Mouse (Mus musculus) heart, embryonic 10.5 days (tissue): ENCODE measurements around the gene Lime1. TPM values are rescaled to one million over a fixed set of nuclear protein-coding genes. Genes with fewer than 3 reads are reported as not detected.

Source experiments
- DNase-seq: peaks from one replicate; pipeline ENCODE4 v3.0.0-alpha.2; 2017; ENCODE audit warnings: low spot score
- H3K27ac ChIP-seq: fragments of 300-500 bp; sonication (generic); 2 replicates; pipeline ENCODE4 v1.5.1; 2016; ENCODE audit warnings: mild to moderate bottlenecking
- H3K27me3 ChIP-seq: fragments of 300-500 bp; sonication (generic); 2 replicates; pipeline ENCODE4 v1.6.1; 2016; ENCODE audit warnings: mild to moderate bottlenecking; ENCODE audit not compliant: poor library complexity, insufficient read depth, severe bottlenecking
- H3K36me3 ChIP-seq: fragments of 300-500 bp; sonication (generic); 2 replicates; pipeline ENCODE4 v1.6.1; 2016; ENCODE audit warnings: mild to moderate bottlenecking, moderate library complexity
- H3K4me1 ChIP-seq: fragments of 300-500 bp; sonication (generic); 2 replicates; pipeline ENCODE4 v1.6.1; 2016; ENCODE audit warnings: mild to moderate bottlenecking
- H3K4me3 ChIP-seq: fragments of 300-500 bp; sonication (generic); 2 replicates; pipeline ENCODE4 v1.5.1; 2016; ENCODE audit warnings: mild to moderate bottlenecking, moderate library complexity
- H3K9me3 ChIP-seq: fragments of 300-500 bp; sonication (generic); 2 replicates; pipeline ENCODE4 v1.6.1; 2016; ENCODE audit warnings: mild to moderate bottlenecking, moderate library complexity
- WGBS: fragments of 180-500 bp; shearing (Covaris S2); methylation state at CpG from one replicate; pipeline ENCODE4 v1.1.7; 2016; 5-methylcytosine and 5-hydroxymethylcytosine counted together
- polyA plus RNA-seq: library from polyadenylated mRNA; unstranded; fragments of >200 nt; fragmentation: Nextera tagmentation; extraction: Ambion mirVana; gene quantifications from 2 replicates; pipeline ENCODE4 v1.2.1, GENCODE M21; 2016

The Lime1 gene
- 16.5 and 20.5 TPM in 2 replicates for polyA plus RNA-seq

- no peaks in the 10 kb centered on the region; the same call in 1 of the 2 replicates for H3K4me1 ChIP-seq
- H3K27me3 ChIP-seq: no peaks in the 10 kb centered on the region
- H3K4me3 ChIP-seq: no peak within 1 kb of the TSS
- 93% methylated on average over 12 of the region's 12 CpGs for WGBS
- H3K27ac ChIP-seq: no peak within 1 kb of the TSS
- DNase-seq: no peak
- peaks cover 67% of the 10 kb centered on the region for H3K36me3 ChIP-seq
- H3K9me3 ChIP-seq: no peaks in the 10 kb centered on the region
Measured at GRCm38 (mm10) chr2:181379778-181380177, at the start of gene Lime1. Lime1 (plus strand) TSS chr2:181380078.

GRCm38 (mm10) chr2:181332542-181332941 is 47.3 kb upstream of the Lime1 start:
- H3K27ac ChIP-seq: no peak overlapping the region
- no peaks in the 10 kb centered on the region for H3K27me3 ChIP-seq
- no peak overlapping the region for H3K4me3 ChIP-seq
- DNase-seq: no peak
- H3K36me3 ChIP-seq: peaks cover 84% of the 10 kb centered on the region
- no peaks in the 10 kb centered on the region for H3K9me3 ChIP-seq
- no peaks in the 10 kb centered on the region for H3K4me1 ChIP-seq

DNA sequence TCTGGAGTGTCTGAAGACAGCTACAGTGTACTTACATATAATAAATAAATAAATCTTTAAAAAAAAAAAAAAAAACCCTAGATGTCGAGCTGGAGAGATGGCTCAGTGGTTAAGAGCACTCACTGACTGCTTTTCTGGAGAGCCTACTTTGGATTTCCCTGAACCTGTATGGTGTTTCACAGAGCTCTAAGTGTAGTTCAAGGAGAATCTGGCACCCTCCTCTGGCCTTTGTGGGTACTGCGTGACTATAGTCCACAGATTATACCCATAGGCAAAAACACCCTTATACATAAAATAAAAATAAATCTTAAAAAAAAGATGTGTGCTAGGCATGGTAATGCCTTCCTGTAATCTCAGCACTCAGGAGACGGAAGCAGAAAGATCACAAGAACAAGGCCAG is 45.9 kb upstream of the Lime1 start:
- peaks cover 82% of the 10 kb centered on the region for H3K36me3 ChIP-seq
- no peak overlapping the region for H3K4me3 ChIP-seq
- H3K9me3 ChIP-seq: no peaks in the 10 kb centered on the region
- no peak overlapping the region for H3K27ac ChIP-seq
- H3K27me3 ChIP-seq: no peaks in the 10 kb centered on the region
- no peaks in the 10 kb centered on the region for H3K4me1 ChIP-seq
- DNase-seq: no peak
- WGBS: 71% methylated on average over 3 of the region's 3 CpGs

DNA sequence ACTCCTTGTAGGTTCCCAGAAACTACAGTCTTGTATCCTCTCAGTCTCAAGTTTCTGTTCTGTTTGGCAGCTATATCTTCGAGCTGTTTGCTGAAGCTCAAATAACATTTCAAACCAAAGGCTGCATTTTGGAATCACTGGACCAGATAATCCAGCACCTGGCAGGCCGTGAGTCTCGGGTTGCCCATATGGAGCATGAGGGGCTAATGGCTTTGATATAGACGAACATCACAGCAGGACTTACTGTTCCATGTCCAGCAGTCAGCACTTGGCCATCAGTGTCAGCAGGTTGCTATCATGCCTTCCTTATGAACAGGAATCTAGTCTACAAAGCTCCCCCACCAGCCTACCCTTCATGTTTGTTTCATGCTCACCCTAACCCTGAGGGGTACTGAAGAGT is 39.5 kb upstream of the Lime1 start:
- Histone ChIP-seq H3K27ac (no peak overlapping the region), H3K9me3 (no peaks in the 10 kb centered on the region), H3K36me3 (peaks cover 90% of the 10 kb centered on the region), H3K4me1 (no peaks in the 10 kb centered on the region), H3K4me3 (no peak overlapping the region), H3K27me3 (no peaks in the 10 kb centered on the region)
- no peak for DNase-seq
- 88% methylated on average over 4 of the region's 4 CpGs for WGBS

- no peak overlapping the region for H3K27ac ChIP-seq
- H3K9me3 ChIP-seq: no peaks in the 10 kb centered on the region
- H3K27me3 ChIP-seq: no peaks in the 10 kb centered on the region
- peaks cover 90% of the 10 kb centered on the region for H3K36me3 ChIP-seq
- H3K4me1 ChIP-seq: no peaks in the 10 kb centered on the region
- DNase-seq: no peak
- WGBS: 82% methylated on average over 6 of the region's 6 CpGs
- H3K4me3 ChIP-seq: no peak overlapping the region
Measured at GRCm38 (mm10) chr2:181342766-181343165, 37.1 kb upstream of the Lime1 start.

DNA sequence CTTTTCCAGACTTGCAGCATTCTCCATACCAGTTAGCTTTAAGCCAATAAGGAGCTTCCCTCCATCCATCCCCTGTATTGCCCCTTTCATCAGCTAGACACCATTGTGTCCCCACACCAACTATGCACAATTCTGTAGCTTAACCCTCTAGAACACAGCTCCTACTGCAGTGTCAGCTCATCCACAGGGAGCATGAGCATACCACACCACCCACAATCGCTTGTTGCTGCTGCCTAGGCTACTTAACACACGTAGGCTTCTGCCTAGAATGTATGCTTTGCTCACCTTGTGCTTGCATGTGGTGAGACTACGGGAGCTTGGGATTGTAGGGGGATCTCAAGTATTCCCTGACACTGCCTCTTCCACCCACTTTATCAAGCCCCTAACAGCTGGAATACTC is 23.1 kb upstream of the Lime1 start:
- no peak for DNase-seq
- 83% methylated on average over 3 of the region's 3 CpGs for WGBS
- H3K4me3 ChIP-seq: no peak overlapping the region
- H3K27me3 ChIP-seq: no peaks in the 10 kb centered on the region
- H3K4me1 ChIP-seq: no peaks in the 10 kb centered on the region
- H3K36me3 ChIP-seq: peaks cover 100% of the 10 kb centered on the region
- no peaks in the 10 kb centered on the region for H3K9me3 ChIP-seq
- H3K27ac ChIP-seq: no peak overlapping the region

DNA sequence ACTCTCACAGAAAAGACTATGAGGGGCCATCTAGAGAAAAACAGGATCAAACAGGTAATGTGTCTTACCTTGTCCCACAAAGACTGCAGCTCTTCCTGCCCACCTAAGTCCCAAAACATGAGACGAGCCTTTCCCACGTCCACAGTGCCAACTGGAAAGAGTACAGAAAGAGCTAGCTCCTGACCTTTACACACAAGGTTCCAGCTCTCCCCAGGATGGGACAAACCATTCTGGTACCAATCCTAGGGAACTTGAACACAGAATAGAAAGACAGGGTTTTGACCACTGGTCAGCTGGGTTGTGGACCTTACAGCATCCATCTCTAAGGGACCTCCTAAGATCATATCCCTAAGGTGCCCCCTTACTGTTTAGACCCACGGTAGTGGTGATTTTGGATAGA is 15.9 kb upstream of the Lime1 start:
- 0 out of 2 replicates have a peak overlapping the region, but pooled peaks have one; percentile 96 for H3K27ac ChIP-seq
- 89% methylated on average over 3 of the region's 3 CpGs for WGBS
- H3K27me3 ChIP-seq: no peaks in the 10 kb centered on the region
- no peaks in the 10 kb centered on the region for H3K9me3 ChIP-seq
- H3K4me1 ChIP-seq: peaks cover 29% of the 10 kb centered on the region
- H3K4me3 ChIP-seq: peak overlapping the region; percentile 78
- no peak for DNase-seq
- peaks cover 44% of the 10 kb centered on the region for H3K36me3 ChIP-seq

- DNase-seq: no peak
- peak overlapping the region; percentile 96 for H3K27ac ChIP-seq
- peaks cover 43% of the 10 kb centered on the region for H3K36me3 ChIP-seq
- no peaks in the 10 kb centered on the region for H3K9me3 ChIP-seq
- peaks cover 29% of the 10 kb centered on the region for H3K4me1 ChIP-seq
- 8% methylated on average over 14 of the region's 14 CpGs for WGBS
- H3K4me3 ChIP-seq: peak overlapping the region; percentile 78
- no peaks in the 10 kb centered on the region for H3K27me3 ChIP-seq
Measured at GRCm38 (mm10) chr2:181364487-181364859, 15.4 kb upstream of the Lime1 start.

DNA sequence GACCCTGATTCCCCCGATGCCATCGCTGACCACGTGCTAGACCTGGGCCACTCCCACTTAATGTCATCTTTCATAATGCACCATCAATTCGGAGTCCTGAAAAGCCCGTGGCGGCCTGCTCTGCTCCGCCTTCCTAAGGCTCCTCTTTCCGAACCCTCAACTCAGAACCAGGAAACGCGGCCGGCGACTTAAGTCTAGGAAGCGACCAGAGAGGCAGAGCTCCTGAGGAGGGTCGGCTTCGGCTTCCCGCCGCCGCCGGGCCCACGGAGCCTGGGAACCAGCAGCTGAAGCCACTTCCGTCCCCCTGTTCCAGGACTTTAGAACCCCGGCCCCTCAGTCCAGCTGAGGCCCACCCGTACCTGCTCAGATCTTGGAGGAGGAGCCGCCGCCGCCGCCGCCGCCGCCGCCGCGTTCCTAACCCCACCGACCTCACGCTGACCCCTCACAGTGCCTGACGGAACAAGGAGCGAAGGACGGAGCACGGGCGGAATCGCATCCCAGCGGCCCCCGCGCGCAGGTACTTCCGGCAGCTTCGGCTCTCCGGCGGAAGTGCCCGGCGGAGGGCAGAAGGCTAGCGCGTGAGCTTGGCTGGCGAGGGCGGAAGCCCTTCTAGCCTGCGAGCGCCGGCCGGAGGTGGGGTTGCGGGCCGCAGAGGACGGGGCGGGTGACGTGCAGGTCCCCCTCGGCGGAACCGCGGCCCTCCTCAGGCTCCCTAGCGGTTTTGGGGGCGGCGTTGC is 14.8 kb upstream of the Lime1 start, which contains the start of the genes Zgpat and Arfrp1:
Gene Zgpat (plus strand): TSS at position 69 of the 737 bp plus-strand sequence.
Gene Arfrp1 (minus strand): TSS at position 545 of the 737 bp plus-strand sequence.
- peak within 1 kb of the TSS; percentile 78 for H3K4me3 ChIP-seq
- H3K27ac ChIP-seq: peak within 1 kb of the TSS; percentile 96
- peaks cover 43% of the 10 kb centered on the region for H3K36me3 ChIP-seq
- DNase-seq: peak; percentile 96
- no peaks in the 10 kb centered on the region for H3K27me3 ChIP-seq
- no peaks in the 10 kb centered on the region for H3K9me3 ChIP-seq
- peaks cover 29% of the 10 kb centered on the region for H3K4me1 ChIP-seq
- under 1% methylated on average over 71 of the region's 71 CpGs for WGBS

- Histone ChIP-seq H3K27me3 (no peaks in the 10 kb centered on the region), H3K36me3 (peaks cover 43% of the 10 kb centered on the region), H3K27ac (peak overlapping the region; percentile 96), H3K4me1 (peaks cover 29% of the 10 kb centered on the region), H3K4me3 (peak overlapping the region; percentile 78), H3K9me3 (no peaks in the 10 kb centered on the region)
- DNase-seq: no peak
- under 1% methylated on average over 20 of the region's 20 CpGs for WGBS
Measured at GRCm38 (mm10) chr2:181365655-181366075, 14.2 kb upstream of the Lime1 start.

DNA sequence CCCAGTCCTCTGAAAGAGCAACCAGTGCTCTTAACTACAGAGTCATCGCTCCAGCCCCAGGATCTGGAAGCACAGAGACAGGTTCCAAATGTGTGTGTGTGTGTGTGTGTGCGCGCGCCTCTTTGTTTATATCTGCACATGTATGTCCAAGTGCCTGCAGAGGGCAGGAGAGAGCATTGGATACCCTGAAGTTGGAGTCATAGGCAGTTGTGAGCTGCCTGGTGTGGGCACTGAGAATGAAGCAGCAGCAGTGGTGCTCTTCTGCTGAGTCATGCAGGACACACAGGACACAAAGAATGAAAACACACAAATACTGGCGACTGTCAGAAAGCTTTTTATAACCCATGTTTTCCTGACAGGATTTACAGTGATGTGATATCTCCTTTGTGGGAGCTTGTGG is 9.9 kb upstream of the Lime1 start:
- no peaks in the 10 kb centered on the region for H3K27me3 ChIP-seq
- WGBS: 91% methylated on average over 5 of the region's 5 CpGs
- no peak for DNase-seq
- peaks cover 22% of the 10 kb centered on the region for H3K4me1 ChIP-seq
- H3K4me3 ChIP-seq: no peak overlapping the region
- H3K9me3 ChIP-seq: no peaks in the 10 kb centered on the region
- H3K36me3 ChIP-seq: peaks cover 23% of the 10 kb centered on the region
- no peak overlapping the region for H3K27ac ChIP-seq

GRCm38 (mm10) chr2:181375787-181376186 is 4.1 kb upstream of the Lime1 start:
- H3K27me3 ChIP-seq: no peaks in the 10 kb centered on the region
- no peaks in the 10 kb centered on the region for H3K4me1 ChIP-seq
- 91% methylated on average over 2 of the region's 2 CpGs for WGBS
- H3K36me3 ChIP-seq: peaks cover 33% of the 10 kb centered on the region
- DNase-seq: no peak
- no peak overlapping the region for H3K27ac ChIP-seq
- H3K9me3 ChIP-seq: no peaks in the 10 kb centered on the region
- no peak overlapping the region for H3K4me3 ChIP-seq

DNA sequence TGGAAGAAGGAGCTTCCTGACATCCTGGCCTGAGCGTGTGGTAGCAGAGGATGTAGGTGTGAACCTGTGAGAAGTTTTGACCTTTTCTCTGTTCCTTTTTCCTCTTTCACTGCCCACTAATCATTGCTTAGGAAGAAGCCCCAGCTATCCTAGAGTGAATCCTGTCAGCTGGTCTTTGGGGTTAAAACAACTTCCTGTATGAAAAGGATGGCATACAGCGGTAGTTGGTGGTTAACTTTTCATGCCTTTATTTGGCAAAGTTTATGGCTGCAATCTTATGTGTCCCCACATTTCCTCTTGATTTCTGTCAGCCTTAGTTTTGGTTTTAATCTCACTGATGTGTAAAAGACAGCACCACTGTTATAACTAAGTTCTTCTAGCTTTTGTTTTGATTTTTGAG is 2.6 kb upstream of the Lime1 start:
- no peak overlapping the region for H3K27ac ChIP-seq
- no peaks in the 10 kb centered on the region for H3K4me1 ChIP-seq
- no peaks in the 10 kb centered on the region for H3K27me3 ChIP-seq
- H3K36me3 ChIP-seq: peaks cover 42% of the 10 kb centered on the region
- H3K4me3 ChIP-seq: no peak overlapping the region
- no peaks in the 10 kb centered on the region for H3K9me3 ChIP-seq
- WGBS: 70% methylated on average over 2 of the region's 2 CpGs
- no peak for DNase-seq
